In the genomic region with DNA sequence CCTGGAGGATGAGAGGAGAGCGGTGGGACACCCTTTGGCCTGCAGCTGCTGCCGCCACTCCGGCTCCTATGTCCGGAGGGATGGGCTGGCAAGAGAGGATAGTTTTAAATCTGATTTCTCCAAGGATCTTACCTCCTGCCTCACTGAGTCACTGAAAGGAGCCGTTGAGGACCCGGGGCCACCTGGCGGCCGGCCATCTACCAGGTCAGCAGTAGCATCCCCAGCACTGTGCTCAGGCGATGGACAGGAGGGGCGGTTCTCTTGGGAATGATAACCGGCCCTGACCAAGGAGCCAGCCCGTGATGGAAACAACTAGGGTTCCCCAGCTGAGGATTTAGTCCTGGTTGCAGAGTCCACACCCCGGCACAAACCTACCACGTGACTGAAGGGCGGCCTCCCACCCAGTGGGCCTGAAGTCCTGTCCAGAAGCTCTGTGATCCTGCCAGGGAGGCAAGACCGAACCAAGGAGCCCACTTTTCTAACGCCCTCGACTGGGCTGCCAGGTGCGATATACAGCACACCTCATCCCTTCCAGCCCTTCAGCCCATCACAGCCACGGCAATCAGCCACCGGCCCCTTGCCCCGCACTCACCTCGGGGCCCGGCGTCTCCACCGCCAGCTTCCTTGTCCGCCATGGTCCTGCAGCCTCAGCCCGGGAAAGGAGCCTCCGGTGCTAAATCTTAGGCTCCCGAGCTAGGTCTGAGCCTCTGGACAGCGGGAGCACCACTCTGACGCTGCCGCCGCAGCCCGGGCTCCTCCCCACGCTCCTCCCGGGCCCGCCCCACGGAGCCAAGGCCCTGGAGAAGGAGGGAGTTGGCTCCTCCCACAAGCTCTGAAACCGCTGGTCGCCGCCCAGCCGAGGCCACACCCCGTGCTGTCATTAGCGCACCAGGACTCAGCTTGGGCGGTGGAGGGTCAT, we compare ENCODE assay signal across 8 mouse cellular contexts.
DNase-seq lines count a peak whose midpoint lies in the region; ATAC-seq and TF ChIP-seq lines count a peak whose summit lies in the region.

No protein-coding gene starts in this region.

- peak; percentile 88 for DNase-seq in R1 (ENCODE audit: low read depth, low spot score)
- DNase-seq in cerebellum, adult 8-10 months: peak; percentile 83
- DNase-seq in frontal cortex, adult 2 months (ENCODE audit: extremely low spot score in 1 of 2, low spot score in 1 of 2): peak; percentile 74 to 89
- DNase-seq in layer of hippocampus, adult 9-10 months (ENCODE audit: low spot score): peak; percentile 42
- DNase-seq in lung, adult 2 months: peak; percentile 84
- DNase-seq in testis, postnatal 10 days (ENCODE audit: low spot score): peak; percentile 85

- H3K4me1 ChIP-seq in lung, adult 2 months (ENCODE audit: control insufficient read depth, insufficient read depth, low read length): peaks cover 6% of the 10 kb centered on the region
- H3K4me1 ChIP-seq in olfactory bulb, adult 2 months (ENCODE audit: control insufficient read depth, insufficient read depth, low read length): peaks cover 21% of the 10 kb centered on the region

- 2% methylated on average over 46 of the region's 46 CpGs for whole genome bisulfite sequencing in lung, adult 2 months
- WGBS in olfactory bulb, adult 2 months: 2% methylated on average over 46 of the region's 46 CpGs

- TF ChIP-seq POLR2A in lung, adult 2 months (IDR thresholded peaks at IDR 0.05; ENCODE audit: borderline replicate concordance, extremely low read depth, low read depth, low read length): 0 out of 2 replicates have a peak, but pooled peaks have one; percentile 44
- TF ChIP-seq POLR2A in olfactory bulb, adult 2 months (IDR thresholded peaks at IDR 0.05; ENCODE audit: insufficient read depth, low read depth, low read length): no peak

- TF ChIP-seq CTCF in lung, adult 2 months (IDR thresholded peaks at IDR 0.05; ENCODE audit: insufficient read depth, low read length): no peak
- no peak for TF ChIP-seq CTCF in olfactory bulb, adult 2 months (IDR thresholded peaks at IDR 0.05; ENCODE audit: insufficient read depth, low read depth, low read length)

- H3K4me3 ChIP-seq in lung, adult 2 months (replicated peaks; ENCODE audit: extremely low read depth, low read depth, low read length): peak overlapping the region; percentile 72
- H3K4me3 ChIP-seq in olfactory bulb, adult 2 months (ENCODE audit: insufficient read depth, low read depth, low read length): peak overlapping the region; percentile 59

- H3K27ac ChIP-seq in olfactory bulb, adult 2 months (ENCODE audit: insufficient read depth, low read depth, low read length): no peak overlapping the region

- ATAC-seq in hematopoietic stem cell, adult 5-6 weeks (replicated peaks in 1 of 2; ENCODE audit: insufficient read depth in 1 of 2, low FRiP score in 2 of 2, low TSS enrichment in 1 of 2, low read depth in 1 of 2, poor library complexity in 2 of 2, severe bottlenecking in 2 of 2): peak; percentile 63 to 70
